Mouse (Mus musculus) thymus, postnatal 10 days (tissue): ENCODE data around the gene Rnf157.

Source experiments
- DNase-seq, 2 experiments: peaks; one replicate each; pipeline ENCODE4 v3.0.0; 2021; ENCODE audit warnings: low spot score in 2 of 2

Gene Rnf157

DNA sequence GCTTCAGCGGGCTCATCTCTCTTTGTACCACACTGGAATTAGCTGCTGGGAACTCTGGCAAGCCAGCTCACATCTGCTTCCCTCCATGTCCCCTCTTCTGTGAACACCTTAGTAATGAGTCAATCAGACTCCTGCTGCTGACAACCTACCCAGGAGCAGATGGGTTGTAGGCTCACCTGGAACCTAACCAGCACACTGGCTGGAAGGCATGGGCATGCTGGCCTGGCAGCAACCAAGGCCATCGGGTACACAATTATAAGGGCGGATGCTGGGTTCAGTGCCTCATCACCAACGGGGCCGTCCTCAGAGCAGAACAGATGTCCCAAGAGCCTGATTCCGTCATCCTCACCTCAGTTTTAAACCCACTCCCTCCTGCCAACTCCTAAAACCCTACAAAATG is 114.2 kb downstream of the Rnf157 start:
- DNase-seq = no peak

DNA sequence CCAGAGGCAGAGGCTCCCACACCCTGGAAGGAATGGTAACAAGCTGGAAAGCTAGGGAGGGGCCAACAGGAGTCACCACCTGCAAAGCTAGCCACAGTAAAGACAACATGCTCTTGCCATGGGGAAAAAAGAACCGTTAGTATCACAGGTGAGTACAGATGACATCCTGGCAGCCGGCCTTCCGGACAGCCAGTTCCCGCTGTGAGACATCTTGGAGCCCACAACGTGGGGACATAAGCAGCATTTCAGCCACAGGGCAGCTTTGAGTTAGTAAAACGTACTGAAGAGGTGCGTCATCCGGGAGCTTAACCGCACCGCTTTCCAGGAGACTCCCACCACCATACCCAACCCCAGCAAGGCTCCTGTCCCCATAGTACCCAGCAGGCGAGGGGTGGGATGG is 114.6 kb downstream of the Rnf157 start:
- no peak for DNase-seq

- DNase-seq = no peak
These were observed 115.8 kb downstream of the Rnf157 start for GRCm38 (mm10) chr11:116297017-116297416.

- no peak for DNase-seq
These were observed 116.6 kb downstream of the Rnf157 start for GRCm38 (mm10) chr11:116296191-116296734.

DNA sequence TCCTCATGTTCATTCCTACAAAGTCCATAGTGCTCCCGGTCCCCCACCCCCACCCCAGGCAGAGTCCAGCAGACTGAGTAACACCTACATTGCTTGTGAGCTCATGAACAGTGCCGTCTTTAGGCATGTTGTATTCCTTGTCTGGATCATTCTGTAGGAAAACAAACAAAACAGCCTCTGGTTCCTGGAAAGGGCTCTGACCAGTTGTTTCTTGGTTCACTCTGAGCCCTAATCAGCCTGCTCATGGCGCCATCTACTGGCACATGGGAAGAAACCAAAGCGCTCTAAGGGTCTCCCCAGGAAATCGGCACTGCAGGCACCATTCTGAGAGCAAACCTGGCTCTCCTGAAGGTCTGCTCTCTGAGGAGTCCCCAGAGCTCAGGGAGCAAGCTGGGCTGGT is 118.5 kb downstream of the Rnf157 start:
- DNase-seq = peak in 1 of 2 experiments; percentile 52

GRCm38 (mm10) chr11:116293538-116294137 is 119.2 kb downstream of the Rnf157 start:
- no peak for DNase-seq

DNA sequence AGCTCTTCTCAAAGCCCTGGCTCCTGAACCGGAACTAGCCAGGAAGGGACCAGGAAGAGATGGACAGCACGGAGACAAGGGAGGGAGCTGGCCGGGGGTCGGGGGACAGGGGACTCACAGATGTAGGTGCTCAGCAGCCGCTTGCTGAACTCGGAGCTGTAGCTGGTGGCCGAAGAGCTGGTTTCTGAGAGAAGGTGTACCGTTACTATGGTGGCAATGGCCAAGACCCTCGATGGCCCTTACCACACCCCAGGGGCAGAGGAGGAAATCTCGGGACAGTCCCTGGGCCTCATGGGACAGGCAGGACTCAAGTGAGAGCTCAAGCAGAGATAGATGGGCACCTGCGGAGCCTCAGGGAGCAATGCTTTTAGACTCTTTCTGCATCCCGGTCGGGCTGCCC is 120.4 kb downstream of the Rnf157 start:
- DNase-seq = no peak

DNA sequence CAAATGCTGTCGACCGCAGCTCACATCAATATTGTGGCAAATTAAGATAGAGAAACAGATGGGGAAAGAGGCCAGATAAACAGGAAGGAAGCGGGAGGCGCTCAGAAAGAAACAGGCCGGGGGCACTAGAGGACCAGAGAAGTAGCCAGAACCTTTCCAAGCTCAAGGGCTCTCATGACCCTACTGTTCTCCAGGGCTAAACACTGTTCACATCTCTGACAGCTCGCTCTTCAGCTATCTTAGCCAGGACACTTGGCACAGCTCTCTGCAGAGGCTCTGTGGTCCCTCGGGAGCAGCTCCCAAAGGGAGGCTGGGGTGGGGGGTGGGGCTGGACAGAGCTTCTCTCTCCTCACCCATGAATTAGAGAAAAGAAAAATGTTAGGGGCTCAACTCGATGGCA is 122.3 kb downstream of the Rnf157 start:
- DNase-seq = no peak

DNA sequence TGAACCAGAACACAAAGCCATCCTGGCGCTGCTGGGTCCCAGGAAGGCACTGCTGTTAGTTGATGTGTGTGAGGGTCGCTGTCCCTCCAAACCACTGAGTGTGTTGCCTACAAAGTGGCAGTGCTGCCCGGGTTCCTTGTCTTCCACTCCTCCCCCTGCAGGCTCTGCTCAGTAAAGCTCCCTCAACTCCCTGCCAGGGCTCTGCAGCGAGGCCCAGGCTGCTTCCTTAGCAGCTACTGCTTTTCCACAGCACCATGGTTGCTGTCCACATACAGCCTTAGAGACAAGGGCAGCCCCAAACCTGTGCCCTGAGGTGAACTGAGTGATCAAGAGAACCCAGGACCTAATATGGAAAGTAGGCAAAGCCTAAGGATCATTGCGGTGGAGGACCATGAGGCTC is 125.5 kb downstream of the Rnf157 start:
- no peak for DNase-seq
